ENCODE assay signal across 21 mouse cellular contexts in the genomic region with DNA sequence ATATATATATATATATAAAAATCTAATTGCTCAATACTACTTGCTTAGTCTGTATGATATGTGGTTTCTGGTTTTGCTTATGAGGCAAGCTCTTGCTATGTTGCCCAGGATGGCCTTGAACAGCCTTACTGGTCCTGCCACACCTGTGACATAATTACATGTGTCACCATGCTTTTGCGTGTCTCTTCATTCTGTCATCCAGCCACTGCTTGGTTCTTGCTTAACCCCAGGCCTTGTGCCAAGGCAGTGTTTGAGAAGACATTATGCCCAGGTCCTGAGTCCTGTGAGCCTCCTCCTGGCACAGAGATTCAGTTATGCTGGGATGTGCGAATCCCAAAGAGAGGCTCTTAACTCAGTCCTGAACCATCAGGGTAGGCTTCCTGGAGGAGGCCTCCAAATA. TPM values are rescaled to one million over a fixed set of nuclear protein-coding genes. Genes with fewer than 3 reads are reported as not detected.
DNase-seq lines count a peak whose midpoint lies in the region; ATAC-seq lines count a peak whose summit lies in the region.
"Had no signal": no experiment of that assay in that cellular context is flagged by ENCODE, and none has a peak within 500 bp of the region (broad histone marks: within the 10 kb centered on the region; RNA-seq: fewer than 3 reads in every experiment).

No protein-coding gene starts in this region.

- 0 out of 2 replicates have a peak, but pooled peaks cover 6% of the 10 kb centered on the region for H3K36me3 ChIP-seq in kidney, embryonic 16.5 days (ENCODE audit: insufficient read depth, low read length)

- DNase-seq in kidney, postnatal 14 days, result no peak
- DNase-seq in adrenal gland, postnatal 10 days, result peak; percentile 66
- peak; percentile 58 for DNase-seq in gonadal fat pad, adult 2 months (ENCODE audit: low read depth)
- no peak for DNase-seq in neural tube, embryonic 10.5 days (ENCODE audit: extremely low spot score, low spot score)
- no peak for DNase-seq in layer of hippocampus, adult 11-12 months (ENCODE audit: low spot score)
- no peak for DNase-seq in embryo, embryonic 11 days
- DNase-seq: cerebellum, postnatal 14 days; gastrocnemius, postnatal 14 days; heart, postnatal 10 days; liver; thymus, postnatal 4 days had no signal

- H3K4me3 ChIP-seq in kidney, embryonic 16.5 days (ENCODE audit: low read length), result no peak overlapping the region
- H3K4me3 ChIP-seq: heart, embryonic 10.5 days; hindbrain, embryonic 13.5 days; layer of hippocampus, adult 2 months; midbrain, embryonic 13.5 days had no signal

- peaks cover 19% of the 10 kb centered on the region for H3K4me1 ChIP-seq in kidney, embryonic 16.5 days (ENCODE audit: insufficient read depth, low read length)

- no peak overlapping the region for H3K4me2 ChIP-seq in kidney, embryonic 16.5 days (replicated peaks; ENCODE audit: low read depth, low read length)
- H3K4me2 ChIP-seq: hindbrain, embryonic 13.5 days; midbrain, embryonic 13.5 days had no signal

- WGBS in kidney, embryonic 16.5 days, result 87% methylated on average over 2 of the region's 2 CpGs

- H3K27me3 ChIP-seq in kidney, embryonic 16.5 days (ENCODE audit: insufficient read depth, low read length), result no peaks in the 10 kb centered on the region
- H3K27me3 ChIP-seq: hindbrain, embryonic 13.5 days; midbrain, embryonic 13.5 days had no signal

- ATAC-seq in kidney, embryonic 16.5 days (ENCODE audit: low FRiP score, low TSS enrichment), result no peak
- ATAC-seq: midbrain, embryonic 13.5 days had no signal

- H3K9ac ChIP-seq in kidney, embryonic 16.5 days (replicated peaks; ENCODE audit: low read length), result no peak overlapping the region
- H3K9ac ChIP-seq: hindbrain, embryonic 13.5 days; midbrain, embryonic 13.5 days had no signal

- H3K9me3 ChIP-seq in kidney, embryonic 16.5 days (ENCODE audit: low read length), result no peaks in the 10 kb centered on the region
- H3K9me3 ChIP-seq: G1E; heart, embryonic 10.5 days; hindbrain, embryonic 13.5 days; midbrain, embryonic 13.5 days had no signal

- 0 out of 2 replicates have a peak overlapping the region, but pooled peaks have one; percentile 32 for H3K27ac ChIP-seq in kidney, embryonic 16.5 days (ENCODE audit: low read length)
- H3K27ac ChIP-seq: hindbrain, embryonic 13.5 days; layer of hippocampus, adult 2 months; midbrain, embryonic 13.5 days had no signal

RNA-seq across cellular contexts. Expression of a gene that starts 6.3 kb away (rescaled TPM):
- polyA plus RNA-seq in kidney, embryonic 16.5 days (2015; fragmentation: Nextera tagmentation; extraction: Ambion mirVana), result 16.9 and 18.2 TPM in 2 replicates
- total RNA-seq in adrenal gland, postnatal 10 days (2021), result 10 to 100 TPM; 31.1 to 41.0 TPM
- 40.0 and 41.2 TPM in 2 replicates for polyA plus RNA-seq in gonadal fat pad, adult 2 months (2012; rRNA removed)

RNA-seq across cellular contexts. Expression of a gene that starts 17.3 kb away (rescaled TPM):
- polyA plus RNA-seq in kidney, embryonic 16.5 days (2015; fragmentation: Nextera tagmentation; extraction: Ambion mirVana), result 0.10 and 0.67 TPM in 2 replicates
- 1 to 10 TPM; 1.1 to 2.2 TPM for total RNA-seq in adrenal gland, postnatal 10 days (2021)
- polyA plus RNA-seq in gonadal fat pad, adult 2 months (2012; rRNA removed), result not detected in 2 replicates
- total RNA-seq: G1E; gastrocnemius, postnatal 14 days; heart, postnatal 10 days had no signal
- polyA plus RNA-seq: G1E had no signal

RNA-seq across cellular contexts. Expression of a gene that starts 22.0 kb away (rescaled TPM):
- polyA plus RNA-seq in kidney, embryonic 16.5 days (2015; fragmentation: Nextera tagmentation; extraction: Ambion mirVana), result 0.84 and 0.98 TPM in 2 replicates
- total RNA-seq in adrenal gland, postnatal 10 days (2021), result not detected
- polyA plus RNA-seq in gonadal fat pad, adult 2 months (2012; rRNA removed), result 0.19 and 0.30 TPM in 2 replicates
- total RNA-seq: G1E; gastrocnemius, postnatal 14 days; heart, postnatal 10 days; layer of hippocampus, adult 2 months; left cerebral cortex, adult 18-20 months had no signal
- polyA plus RNA-seq: small intestine, adult 2 months had no signal

RNA-seq across cellular contexts. Expression of a gene that starts 25.4 kb away (rescaled TPM):
- polyA plus RNA-seq in kidney, embryonic 16.5 days (2015; fragmentation: Nextera tagmentation; extraction: Ambion mirVana), result 197 and 199 TPM in 2 replicates
- 10 to 100 TPM; 38.1 to 39.7 TPM for total RNA-seq in adrenal gland, postnatal 10 days (2021)
- polyA plus RNA-seq in gonadal fat pad, adult 2 months (2012; rRNA removed), result 74.1 and 84.0 TPM in 2 replicates

RNA-seq across cellular contexts. Expression of a gene that starts 46.3 kb away (rescaled TPM):
- 1.4 TPM in 1 of 2 replicates, not detected in the other for polyA plus RNA-seq in kidney, embryonic 16.5 days (2015; fragmentation: Nextera tagmentation; extraction: Ambion mirVana)
- not detected for total RNA-seq in adrenal gland, postnatal 10 days (2021)
- not detected in 2 replicates for polyA plus RNA-seq in gonadal fat pad, adult 2 months (2012; rRNA removed)
- total RNA-seq: G1E; gastrocnemius, postnatal 14 days; heart, postnatal 10 days; layer of hippocampus, adult 2 months; left cerebral cortex, adult 18-20 months had no signal
- polyA plus RNA-seq: G1E; heart, embryonic 10.5 days; hindbrain, embryonic 13.5 days; intestine, embryonic 14.5 days; kidney, embryonic 14.5 days had no signal

Comparison
In these comparisons a context has a peak if more than half of its experiments do, and no peak if none do; other contexts are left out.
1. DNase-seq: peak in adrenal gland, postnatal 10 days (single experiment) and gonadal fat pad, adult 2 months (single experiment); none in kidney, postnatal 14 days (single experiment), neural tube, embryonic 10.5 days (single experiment), layer of hippocampus, adult 11-12 months (single experiment) and embryo, embryonic 11 days (single experiment).